Mouse (Mus musculus) right cerebral cortex, adult 18-20 months (tissue): ENCODE data around the gene Max.

Experiments
- DNase-seq: peaks from one replicate; pipeline ENCODE4 v3.0.0; 2022; ENCODE audit warnings: mixed read lengths

Gene Max

GRCm38 (mm10) chr12:76954698-76955423 lies 7.1 kb downstream of the Max start:
- peak; percentile 74 for DNase-seq

DNA sequence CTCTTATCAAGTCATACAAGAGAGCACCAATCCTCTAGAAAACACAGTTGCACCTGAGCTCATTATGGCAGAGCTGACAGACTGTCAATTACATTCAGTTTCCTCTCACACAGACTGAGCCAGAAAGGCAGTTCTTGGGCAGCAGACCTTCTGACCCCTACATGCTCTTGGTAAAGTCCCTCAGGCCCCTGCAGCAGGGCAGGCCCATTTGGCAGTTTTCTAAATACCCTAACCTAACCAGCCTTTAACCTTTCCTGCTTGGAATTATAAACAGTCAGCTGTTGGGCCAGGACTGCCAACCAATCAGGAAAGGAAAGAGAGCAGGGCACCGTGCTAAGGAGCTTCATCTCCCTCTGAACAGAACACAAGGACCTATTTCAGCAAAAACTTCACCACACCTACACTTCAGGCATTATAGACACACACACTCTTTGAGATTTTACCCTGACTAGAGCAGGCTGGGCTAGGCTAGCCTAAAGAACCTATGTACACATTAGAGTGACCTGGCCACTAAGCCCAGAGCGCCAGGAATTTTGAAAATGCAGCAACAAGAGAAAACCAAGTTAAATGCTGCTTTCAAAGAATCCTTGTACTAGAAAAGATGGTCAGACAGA lies 8.1 kb downstream of the Max start:
- DNase-seq, result no peak

- no peak for DNase-seq
Observed at GRCm38 (mm10) chr12:76950330-76950729, 11.7 kb downstream of the Max start.

DNA sequence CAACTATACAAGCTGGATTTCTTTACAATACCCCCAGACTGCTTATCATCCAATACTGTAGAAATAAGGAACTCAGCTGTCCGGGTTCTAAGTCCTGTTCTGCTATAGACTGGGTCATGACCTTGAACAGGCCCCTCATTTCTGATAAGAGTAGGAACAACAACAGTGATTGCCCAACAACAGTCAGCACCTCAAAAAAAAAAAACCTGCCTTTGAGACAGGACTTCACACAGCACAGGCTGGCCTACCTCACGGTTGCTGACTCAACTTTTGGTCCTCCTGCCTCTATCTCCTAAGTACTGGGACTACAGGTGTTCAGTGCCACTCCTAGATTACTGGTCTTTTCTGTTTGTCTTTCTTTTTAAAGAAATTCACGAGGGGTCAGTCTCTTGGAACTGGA lies 13.2 kb downstream of the Max start:
- no peak for DNase-seq

DNA sequence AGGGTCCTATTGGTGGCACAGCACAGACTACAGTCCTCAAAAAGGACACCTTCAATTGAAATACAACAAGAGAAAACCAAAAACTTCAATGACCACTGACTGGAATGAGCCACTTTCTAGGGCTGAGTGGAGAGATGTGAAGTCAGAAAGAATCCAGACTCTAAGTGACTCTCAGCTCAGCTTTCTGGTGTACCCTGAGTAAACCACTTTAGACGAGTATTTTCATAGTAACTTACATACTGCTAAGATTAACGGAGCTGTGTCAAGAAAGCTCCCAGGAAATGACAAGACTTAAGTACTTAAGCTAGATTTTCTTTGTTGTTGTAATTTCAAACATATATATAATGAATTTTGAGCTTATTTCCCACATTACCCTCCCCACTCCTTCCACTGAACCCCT lies 13.8 kb downstream of the Max start:
- no peak for DNase-seq

GRCm38 (mm10) chr12:76947487-76947886 lies 14.5 kb downstream of the Max start:
- DNase-seq, result no peak

GRCm38 (mm10) chr12:76943466-76943865 lies 18.5 kb downstream of the Max start:
- no peak for DNase-seq

- no peak for DNase-seq
Observed at GRCm38 (mm10) chr12:76943046-76943445, 19.0 kb downstream of the Max start.

DNA sequence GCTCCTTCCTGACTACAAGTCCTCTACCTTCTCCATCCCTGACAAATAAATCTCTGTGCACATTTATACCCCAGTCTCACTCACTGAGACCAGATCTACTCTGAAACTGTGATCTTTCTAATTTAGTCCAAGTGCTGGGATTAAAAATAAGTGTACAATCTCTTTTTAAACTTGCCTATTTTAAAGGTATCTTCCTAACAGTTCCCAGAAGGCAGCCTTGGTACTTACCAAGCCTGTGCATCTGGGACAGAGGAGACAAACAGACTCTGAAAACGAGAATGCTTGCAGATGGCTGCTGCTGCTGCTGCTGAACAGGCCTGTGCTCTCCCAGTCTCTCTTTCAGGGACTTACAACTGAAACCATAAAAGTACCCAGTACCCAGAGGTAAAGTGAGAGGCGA lies 19.5 kb downstream of the Max start:
- no peak for DNase-seq

- no peak for DNase-seq
Observed at GRCm38 (mm10) chr12:76941524-76941923, 20.5 kb downstream of the Max start.

DNA sequence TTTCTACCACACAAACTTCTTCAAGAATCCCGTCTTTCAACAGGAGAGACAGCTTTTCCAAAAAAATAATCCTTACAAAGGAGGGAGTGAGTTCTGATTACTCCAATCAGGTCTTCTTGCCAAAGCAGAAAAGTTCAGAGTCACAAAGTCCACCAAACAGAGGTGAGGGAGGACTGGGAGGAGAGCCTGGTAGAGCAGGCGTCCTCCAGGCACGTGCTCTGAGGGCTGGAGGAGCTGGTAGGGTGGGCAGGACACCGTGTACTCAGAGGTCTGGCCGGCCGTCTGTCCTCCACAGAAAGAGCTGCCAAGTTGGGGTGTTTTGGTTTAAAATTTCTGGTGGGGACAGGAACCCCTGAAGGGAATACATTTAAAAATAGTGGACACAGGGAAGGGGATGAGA lies 24.0 kb downstream of the Max start:
- DNase-seq, result no peak

DNA sequence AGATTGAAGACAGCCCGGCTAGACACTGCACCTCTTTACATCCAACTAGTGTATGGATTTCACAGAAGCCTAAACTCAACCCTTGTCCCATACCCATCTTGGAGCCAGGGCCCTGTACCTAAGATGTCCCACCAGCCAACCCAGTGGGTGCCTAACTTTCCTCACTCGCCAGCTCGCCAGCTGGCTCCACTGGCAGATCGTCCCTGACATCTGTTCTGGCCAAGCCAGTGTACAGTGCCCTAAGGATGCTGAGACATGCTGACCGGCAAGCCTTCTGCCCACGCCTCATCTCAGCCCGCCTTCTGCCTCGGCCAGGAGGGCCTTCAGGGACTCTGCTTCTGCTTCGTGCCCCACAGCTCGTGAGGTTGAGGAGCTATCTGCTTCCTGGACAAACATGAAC lies 25.8 kb downstream of the Max start:
- DNase-seq, result no peak

DNA sequence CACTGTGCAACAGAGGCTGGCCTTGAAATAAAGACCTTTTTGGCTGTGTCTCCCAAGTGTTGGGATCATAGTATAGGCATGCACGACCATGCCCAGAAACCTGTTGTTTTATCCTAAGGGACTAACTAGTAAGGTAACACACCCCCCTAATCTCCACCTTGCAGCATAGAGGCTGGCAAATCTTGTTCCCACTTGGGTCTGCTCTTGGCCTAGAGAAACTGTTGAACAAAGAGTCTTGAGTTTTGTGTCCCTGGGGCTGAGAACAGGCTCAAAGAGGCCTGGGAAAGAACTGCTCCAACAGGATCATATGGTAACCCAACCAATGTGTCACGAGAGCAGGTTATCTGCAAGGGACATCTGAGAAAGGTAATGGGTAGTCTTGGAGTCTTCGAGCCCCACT lies 27.6 kb downstream of the Max start:
- no peak for DNase-seq

GRCm38 (mm10) chr12:76932688-76933060 lies 29.3 kb downstream of the Max start:
- no peak for DNase-seq

DNA sequence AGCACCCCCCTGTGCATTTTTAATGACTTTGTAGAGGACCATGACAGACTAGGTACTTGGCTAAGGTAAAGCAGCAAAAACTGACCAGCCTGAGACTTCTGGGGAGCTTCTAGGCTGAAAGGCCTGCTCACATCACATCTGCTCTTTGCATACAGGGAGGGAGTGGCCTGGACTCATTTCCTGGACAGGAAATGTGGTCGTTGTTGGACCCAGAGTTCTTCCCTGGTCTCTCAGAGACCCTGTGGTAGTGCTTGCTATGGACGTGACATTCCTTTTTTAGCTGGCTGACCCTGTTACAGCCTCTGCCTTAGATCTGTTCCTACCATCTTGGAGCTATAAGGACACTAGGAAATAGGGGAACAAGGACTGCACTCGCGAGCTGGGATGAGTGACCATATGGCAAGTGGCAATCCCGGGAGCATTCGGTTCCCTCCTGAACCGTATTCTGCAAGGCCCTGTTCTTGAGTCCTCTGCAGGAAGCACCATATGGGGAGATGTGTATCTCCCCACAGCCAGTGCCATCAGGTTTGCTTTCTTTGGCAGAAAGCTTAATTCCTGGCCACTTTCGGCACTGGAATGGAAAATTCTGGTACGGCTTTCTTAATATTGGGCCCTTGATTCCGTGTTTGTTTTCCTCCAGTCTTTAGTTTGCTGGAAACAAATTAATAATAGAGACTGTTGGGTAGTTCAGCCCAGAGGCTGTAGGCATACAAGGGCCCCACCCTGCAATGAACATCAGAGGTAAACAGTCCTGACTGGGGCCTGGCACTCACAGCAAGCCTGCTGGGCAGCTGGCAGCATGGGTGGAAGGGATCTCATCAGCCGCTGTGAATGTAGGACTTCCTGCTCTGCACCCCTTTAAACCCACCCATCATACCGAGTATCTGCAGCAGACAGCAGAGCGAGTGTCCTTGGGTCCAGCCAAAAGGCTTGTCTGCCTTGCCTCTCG lies 30.0 kb downstream of the Max start:
- DNase-seq, result no peak

DNA sequence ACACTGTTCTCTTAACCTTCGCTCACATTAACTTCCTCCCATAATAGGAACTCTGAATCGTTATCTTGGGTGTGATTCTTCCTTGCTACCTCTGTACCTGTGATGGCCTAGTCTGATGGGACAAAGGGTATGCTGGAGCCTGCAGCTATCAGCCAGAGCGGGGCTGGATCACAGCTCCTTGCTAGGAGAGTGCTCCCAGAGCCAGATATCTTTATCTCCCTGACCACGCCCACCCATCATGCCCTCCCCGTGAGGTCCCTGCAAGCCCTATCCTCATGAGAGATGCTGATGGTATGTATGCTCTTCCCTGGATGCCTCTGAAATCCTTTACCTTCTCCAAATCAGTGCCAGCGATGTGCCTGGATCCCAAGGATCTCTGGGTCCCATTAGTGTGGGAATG lies 31.8 kb downstream of the Max start:
- no peak for DNase-seq

DNA sequence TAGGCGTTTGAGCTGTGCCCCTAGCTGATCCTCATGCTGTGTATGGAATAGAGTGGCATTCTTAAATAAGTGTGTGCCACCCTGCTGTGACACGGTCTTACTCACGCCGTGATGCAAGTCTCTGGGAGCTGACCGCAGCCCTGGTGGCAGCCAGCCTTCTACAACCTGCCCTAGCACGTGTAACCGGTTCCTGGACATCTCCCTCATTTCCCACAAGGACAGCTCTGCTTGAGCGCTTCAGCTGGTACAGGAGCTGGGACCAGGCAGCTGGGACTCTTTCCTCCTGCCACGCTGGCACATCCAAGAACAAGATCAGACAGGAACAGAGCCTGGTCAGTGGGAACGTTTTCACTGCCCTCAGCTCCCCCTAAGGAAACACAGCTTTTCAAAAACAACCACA lies 34.5 kb downstream of the Max start:
- DNase-seq, result no peak

- no peak for DNase-seq
Observed at GRCm38 (mm10) chr12:76927012-76927411, 35.0 kb downstream of the Max start.

DNA sequence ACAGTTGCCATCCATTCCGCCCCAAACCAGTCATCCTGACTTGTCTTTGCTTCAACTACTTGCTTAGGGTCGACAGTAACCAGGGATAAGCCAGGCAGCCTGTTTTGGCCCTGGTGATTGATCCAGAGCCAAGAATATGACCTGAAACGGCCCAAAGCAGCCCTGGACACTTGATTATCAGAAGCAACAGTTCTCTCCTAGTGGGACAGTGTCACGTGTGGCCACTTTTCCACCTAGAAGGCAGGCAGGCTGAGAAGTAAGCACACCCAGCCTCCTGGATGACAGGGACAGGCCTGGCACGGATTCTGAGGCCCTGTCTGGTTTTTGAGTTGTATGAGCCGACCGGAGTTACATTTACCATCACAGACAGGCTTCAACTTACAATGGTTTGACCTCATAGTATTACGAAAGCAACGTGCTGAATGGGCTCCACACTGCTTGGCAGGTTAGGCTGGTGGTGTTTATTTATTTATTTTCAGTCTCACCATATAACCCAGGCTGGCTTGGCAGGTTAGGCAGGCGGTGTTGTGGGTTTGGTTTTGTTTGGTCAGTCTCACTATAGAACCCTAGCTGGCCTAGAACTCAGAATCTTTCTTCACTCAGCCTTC lies 35.6 kb downstream of the Max start:
- no peak for DNase-seq

- DNase-seq, result no peak
Observed at GRCm38 (mm10) chr12:76924904-76925604, 36.9 kb downstream of the Max start.

DNA sequence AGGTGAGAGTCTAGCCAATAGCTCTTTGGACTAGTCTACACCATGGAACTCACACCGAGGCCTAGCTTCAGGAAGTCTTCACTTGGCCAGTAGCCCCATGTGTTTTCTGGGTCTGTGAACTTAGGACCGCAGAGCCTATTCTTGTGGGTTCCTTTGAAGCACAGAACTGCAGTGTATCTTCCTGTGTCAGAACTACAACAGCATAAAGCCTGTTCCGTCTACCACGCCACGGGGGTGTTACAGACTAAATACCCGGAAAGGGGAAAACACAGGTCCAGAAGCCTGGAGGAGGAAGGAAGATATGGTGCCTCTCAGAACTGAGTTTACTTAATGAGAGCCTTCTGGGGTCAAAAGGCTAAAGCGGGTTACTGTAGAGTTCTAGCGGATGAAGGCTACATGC lies 38.9 kb downstream of the Max start:
- no peak for DNase-seq

DNA sequence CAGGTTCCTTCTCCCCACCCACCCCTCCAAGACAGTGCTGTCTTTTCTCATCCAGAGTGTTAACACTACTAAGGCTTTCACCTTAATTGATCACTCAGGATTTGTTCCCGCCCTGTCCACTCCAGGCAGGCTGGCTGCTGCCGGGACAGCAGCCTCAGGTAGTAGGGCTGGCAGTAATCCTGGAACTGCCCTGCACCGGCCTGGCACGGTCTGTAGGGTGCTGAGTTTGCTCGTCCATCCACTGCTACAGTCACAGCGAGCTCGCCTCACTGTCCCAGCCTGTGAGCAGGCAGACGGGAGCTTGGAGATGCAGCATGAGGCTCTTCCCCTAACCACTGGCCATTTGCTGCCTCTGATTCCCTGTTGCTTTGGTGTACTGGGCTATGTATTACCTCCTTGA lies 41.0 kb downstream of the Max start:
- no peak for DNase-seq

- DNase-seq, result no peak
Observed at GRCm38 (mm10) chr12:76920398-76920797, 41.6 kb downstream of the Max start.
